Mouse (Mus musculus) liver, embryonic 15.5 days (tissue): Measurements from ENCODE around the gene Olfr101. TPM values are rescaled to one million over a fixed set of nuclear protein-coding genes. Genes with fewer than 3 reads are reported as not detected.
A peak's percentile ranks its signal among the peaks of the same experiment; 100 is the strongest.

Source experiments
- ATAC-seq: fragments of 200-750 bp; cut with Nextera tagmentation; 2 replicates; pipeline ENCODE4 v1.8.0; 2017; ENCODE audit warnings: moderate number of reproducible peaks, mild to moderate bottlenecking, moderate library complexity; ENCODE audit not compliant: insufficient read depth
- H3K27ac ChIP-seq: fragments of 300-500 bp; sonication (generic); replicated peaks from 2 replicates; pipeline ENCODE4 v1.5.1; 2015; ENCODE audit warnings: mild to moderate bottlenecking, inconsistent platforms
- H3K27me3 ChIP-seq: fragments of 300-500 bp; sonication (generic); 2 replicates; pipeline ENCODE4 v1.6.1; 2015; ENCODE audit warnings: mild to moderate bottlenecking, inconsistent platforms
- H3K36me3 ChIP-seq: fragments of 300-500 bp; sonication (generic); replicated peaks from 2 replicates; pipeline ENCODE4 v1.6.1; 2015; ENCODE audit warnings: moderate library complexity, mild to moderate bottlenecking, inconsistent platforms
- H3K4me1 ChIP-seq: fragments of 300-500 bp; sonication (generic); replicated peaks from 2 replicates; pipeline ENCODE4 v1.6.1; 2015; ENCODE audit warnings: inconsistent platforms
- H3K4me2 ChIP-seq: fragments of 300-500 bp; sonication (generic); 2 replicates; pipeline ENCODE4 v1.6.1; 2015; ENCODE audit warnings: moderate library complexity, mild to moderate bottlenecking, inconsistent platforms
- H3K4me3 ChIP-seq: fragments of 300-500 bp; sonication (generic); replicated peaks from 2 replicates; pipeline ENCODE4 v1.5.1; 2015; ENCODE audit warnings: mild to moderate bottlenecking, inconsistent platforms
- H3K9ac ChIP-seq: fragments of 300-500 bp; sonication (generic); 2 replicates; pipeline ENCODE4 v1.6.1; 2015; ENCODE audit warnings: moderate library complexity, mild to moderate bottlenecking, inconsistent platforms
- H3K9me3 ChIP-seq: fragments of 300-500 bp; sonication (generic); replicated peaks from 2 replicates; pipeline ENCODE4 v1.6.1; 2016; ENCODE audit warnings: inconsistent platforms
- WGBS: fragments of 180-500 bp; shearing (Covaris S2); methylation state at CpG from one replicate; pipeline ENCODE4 v1.1.7; 2015; ENCODE audit warnings: mixed read lengths; ENCODE audit not compliant: insufficient replicate concordance; 5-methylcytosine and 5-hydroxymethylcytosine counted together
- polyA plus RNA-seq: library from polyadenylated mRNA; unstranded; fragments of >200 nt; fragmentation: Nextera tagmentation; extraction: Ambion mirVana; gene quantifications from 2 replicates; pipeline ENCODE4 v1.2.1, GENCODE M21; 2015

Olfr101 gene
- not detected in 2 replicates for polyA plus RNA-seq

- H3K4me2 ChIP-seq = no peak within 1 kb of the TSS
- no peak for ATAC-seq
- no peaks in the 10 kb centered on the region for H3K36me3 ChIP-seq
- WGBS = 63% methylated on average over 4 of the region's 4 CpGs
- no peak within 1 kb of the TSS for H3K4me3 ChIP-seq
- no peak within 1 kb of the TSS for H3K9ac ChIP-seq
- H3K4me1 ChIP-seq = no peaks in the 10 kb centered on the region
- no peaks in the 10 kb centered on the region for H3K9me3 ChIP-seq
- H3K27ac ChIP-seq = no peak within 1 kb of the TSS
- H3K27me3 ChIP-seq = no peaks in the 10 kb centered on the region
These were observed at the start of gene Olfr101 for GRCm38 (mm10) chr17:37304213-37304612. Gene Olfr101 (minus strand): TSS chr17:37304313.

GRCm38 (mm10) chr17:37339598-37339997 lies 35.5 kb upstream of the Olfr101 start, which contains the start of gene Olfr103:
Gene Olfr103 (minus strand): TSS chr17:37339698.
- H3K27me3 ChIP-seq = no peaks in the 10 kb centered on the region
- no peak within 1 kb of the TSS for H3K27ac ChIP-seq
- no peak within 1 kb of the TSS for H3K4me3 ChIP-seq
- H3K4me2 ChIP-seq = no peak within 1 kb of the TSS
- no peaks in the 10 kb centered on the region for H3K4me1 ChIP-seq
- no peaks in the 10 kb centered on the region for H3K9me3 ChIP-seq
- no peaks in the 10 kb centered on the region for H3K36me3 ChIP-seq
- 67% methylated on average over 2 of the region's 2 CpGs for WGBS
- no peak for ATAC-seq
- no peak within 1 kb of the TSS for H3K9ac ChIP-seq

GRCm38 (mm10) chr17:37316954-37317353 lies 12.8 kb upstream of the Olfr101 start, which contains the start of gene Olfr102:
Gene Olfr102 (minus strand): TSS chr17:37317054.
- Histone ChIP-seq H3K4me1 (no peaks in the 10 kb centered on the region), H3K9me3 (no peaks in the 10 kb centered on the region), H3K4me3 (no peak within 1 kb of the TSS), H3K9ac (no peak within 1 kb of the TSS), H3K36me3 (no peaks in the 10 kb centered on the region), H3K27me3 (no peaks in the 10 kb centered on the region), H3K4me2 (no peak within 1 kb of the TSS), H3K27ac (no peak within 1 kb of the TSS)
- ATAC-seq = no peak

GRCm38 (mm10) chr17:37310146-37310699 lies 6.1 kb upstream of the Olfr101 start:
- Histone ChIP-seq H3K4me2 (no peak overlapping the region), H3K9me3 (no peaks in the 10 kb centered on the region), H3K9ac (no peak overlapping the region), H3K4me3 (no peak overlapping the region), H3K36me3 (no peaks in the 10 kb centered on the region), H3K27ac (no peak overlapping the region), H3K4me1 (no peaks in the 10 kb centered on the region), H3K27me3 (no peaks in the 10 kb centered on the region)
- no peak for ATAC-seq
- WGBS = 23% methylated on average over 2 of the region's 2 CpGs

- no peak overlapping the region for H3K4me3 ChIP-seq
- 31% methylated on average over 4 of the region's 4 CpGs for WGBS
- no peak for ATAC-seq
These were observed 4.4 kb upstream of the Olfr101 start for GRCm38 (mm10) chr17:37308483-37308882.

GRCm38 (mm10) chr17:37283360-37283759 lies 20.8 kb downstream of the Olfr101 start, which contains the start of gene Olfr99:
Gene Olfr99 (minus strand): TSS chr17:37283460.
- no peak for ATAC-seq
- no peaks in the 10 kb centered on the region for H3K9me3 ChIP-seq

More at GRCm38 (mm10) chr17:37308483-37308882, 4.4 kb upstream of the Olfr101 start:
- H3K9ac ChIP-seq = no peak overlapping the region
- H3K27me3 ChIP-seq = no peaks in the 10 kb centered on the region
- H3K36me3 ChIP-seq = no peaks in the 10 kb centered on the region
- H3K4me2 ChIP-seq = no peak overlapping the region
- no peaks in the 10 kb centered on the region for H3K9me3 ChIP-seq
- no peak overlapping the region for H3K27ac ChIP-seq
- no peaks in the 10 kb centered on the region for H3K4me1 ChIP-seq

GRCm38 (mm10) chr17:37280331-37280730 lies 23.8 kb downstream of the Olfr101 start:
- WGBS = 64% methylated on average over 1 of the region's 1 CpGs
- H3K9me3 ChIP-seq = no peaks in the 10 kb centered on the region
- no peak overlapping the region for H3K4me2 ChIP-seq
- H3K36me3 ChIP-seq = no peaks in the 10 kb centered on the region
- ATAC-seq = no peak
- H3K27ac ChIP-seq = no peak overlapping the region
- no peaks in the 10 kb centered on the region for H3K27me3 ChIP-seq
- H3K4me1 ChIP-seq = no peaks in the 10 kb centered on the region
- no peak overlapping the region for H3K9ac ChIP-seq
- H3K4me3 ChIP-seq = no peak overlapping the region

More at GRCm38 (mm10) chr17:37283360-37283759, 20.8 kb downstream of the Olfr101 start, which contains the start of gene Olfr99:
- no peak within 1 kb of the TSS for H3K4me2 ChIP-seq
- no peaks in the 10 kb centered on the region for H3K4me1 ChIP-seq
- H3K27me3 ChIP-seq = no peaks in the 10 kb centered on the region
- H3K9ac ChIP-seq = no peak within 1 kb of the TSS
- 65% methylated on average over 1 of the region's 1 CpGs for WGBS
- H3K4me3 ChIP-seq = no peak within 1 kb of the TSS
- H3K27ac ChIP-seq = no peak within 1 kb of the TSS
- no peaks in the 10 kb centered on the region for H3K36me3 ChIP-seq

GRCm38 (mm10) chr17:37276573-37276972 lies 27.5 kb downstream of the Olfr101 start:
- Histone ChIP-seq H3K9me3 (no peaks in the 10 kb centered on the region), H3K4me3 (no peak overlapping the region), H3K27ac (no peak overlapping the region), H3K9ac (no peak overlapping the region), H3K4me2 (no peak overlapping the region), H3K36me3 (no peaks in the 10 kb centered on the region), H3K4me1 (no peaks in the 10 kb centered on the region), H3K27me3 (no peaks in the 10 kb centered on the region)
- no peak for ATAC-seq

- H3K4me2 ChIP-seq = no peak overlapping the region
- no peaks in the 10 kb centered on the region for H3K36me3 ChIP-seq
- no peak overlapping the region for H3K9ac ChIP-seq
- H3K27ac ChIP-seq = no peak overlapping the region
- WGBS = 55% methylated on average over 2 of the region's 2 CpGs
- ATAC-seq = no peak
- H3K4me1 ChIP-seq = no peaks in the 10 kb centered on the region; the same call in 1 of the 2 replicates
- H3K9me3 ChIP-seq = no peaks in the 10 kb centered on the region
- H3K27me3 ChIP-seq = no peaks in the 10 kb centered on the region
- no peak overlapping the region for H3K4me3 ChIP-seq
These were observed 28.4 kb downstream of the Olfr101 start for GRCm38 (mm10) chr17:37275626-37276248.

GRCm38 (mm10) chr17:37270702-37271092 lies 33.4 kb downstream of the Olfr101 start:
- peak; percentile 40; the same call in 1 of the 2 replicates for ATAC-seq
- Histone ChIP-seq H3K4me2 (peak overlapping the region; percentile 77), H3K36me3 (no peaks in the 10 kb centered on the region), H3K9ac (no peak overlapping the region), H3K27ac (no peak overlapping the region), H3K4me3 (peak overlapping the region; percentile 61), H3K4me1 (no peaks in the 10 kb centered on the region; the same call in 1 of the 2 replicates), H3K27me3 (no peaks in the 10 kb centered on the region), H3K9me3 (no peaks in the 10 kb centered on the region)
- WGBS = 15% methylated on average over 8 of the region's 8 CpGs

GRCm38 (mm10) chr17:37270058-37270701 lies 33.9 kb downstream of the Olfr101 start, which contains the start of gene H2-M3:
Gene H2-M3 (plus strand): TSS chr17:37270220.
- Histone ChIP-seq H3K27me3 (no peaks in the 10 kb centered on the region), H3K27ac (no peak within 1 kb of the TSS), H3K4me1 (no peaks in the 10 kb centered on the region; the same call in 1 of the 2 replicates), H3K9me3 (no peaks in the 10 kb centered on the region), H3K36me3 (no peaks in the 10 kb centered on the region), H3K9ac (no peak within 1 kb of the TSS), H3K4me2 (peak within 1 kb of the TSS; percentile 77), H3K4me3 (peak within 1 kb of the TSS; percentile 61)
- WGBS = 2% methylated on average over 26 of the region's 26 CpGs
- peak; percentile 76 for ATAC-seq
